Mouse (Mus musculus): ENCODE results near the gene Srsf7.

Srsf7 gene

DNA sequence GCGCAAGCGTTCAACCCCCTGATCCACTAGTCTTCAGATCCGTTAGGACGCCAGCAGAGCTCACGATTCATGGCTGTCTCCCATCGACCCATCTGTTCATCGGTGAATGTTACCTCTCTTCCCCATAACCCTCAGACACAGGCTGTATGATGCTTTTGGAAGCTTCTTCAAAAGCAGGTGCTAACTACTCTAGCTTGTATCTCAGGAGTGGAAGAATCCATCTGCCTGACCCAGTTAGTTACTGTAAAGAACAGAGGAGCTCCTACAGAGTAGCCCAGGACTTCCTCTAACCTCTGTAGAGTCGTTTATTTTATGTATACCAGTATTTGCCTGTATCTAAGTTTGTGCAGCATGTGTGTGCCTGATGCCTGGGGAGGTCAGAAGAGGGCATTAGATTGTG is 50.2 kb downstream of the Srsf7 start:
- DNase-seq (ENCODE audit: low spot score in 2 of 2): no peak

DNA sequence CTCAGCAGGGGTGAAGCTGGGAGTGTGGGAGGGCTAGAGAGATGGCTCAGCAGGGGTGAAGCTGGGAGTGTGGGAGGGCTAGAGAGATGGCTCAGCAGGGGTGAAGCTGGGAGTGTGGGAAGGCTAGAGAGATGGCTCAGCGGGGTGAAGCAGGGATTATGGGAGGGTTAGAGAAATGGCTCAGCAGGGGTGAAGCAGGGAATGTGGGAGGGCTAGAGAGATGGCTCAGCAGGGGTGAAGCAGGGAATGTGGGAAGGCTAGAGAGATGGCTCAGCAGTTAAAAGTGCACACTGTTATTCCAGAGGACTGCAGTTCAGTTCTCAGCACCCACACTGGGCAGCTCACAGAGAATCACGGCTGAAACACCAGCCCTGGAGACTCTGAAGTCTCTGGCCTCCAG is 53.5 kb downstream of the Srsf7 start:
- DNase-seq (ENCODE audit: low spot score in 2 of 2): no peak

DNA sequence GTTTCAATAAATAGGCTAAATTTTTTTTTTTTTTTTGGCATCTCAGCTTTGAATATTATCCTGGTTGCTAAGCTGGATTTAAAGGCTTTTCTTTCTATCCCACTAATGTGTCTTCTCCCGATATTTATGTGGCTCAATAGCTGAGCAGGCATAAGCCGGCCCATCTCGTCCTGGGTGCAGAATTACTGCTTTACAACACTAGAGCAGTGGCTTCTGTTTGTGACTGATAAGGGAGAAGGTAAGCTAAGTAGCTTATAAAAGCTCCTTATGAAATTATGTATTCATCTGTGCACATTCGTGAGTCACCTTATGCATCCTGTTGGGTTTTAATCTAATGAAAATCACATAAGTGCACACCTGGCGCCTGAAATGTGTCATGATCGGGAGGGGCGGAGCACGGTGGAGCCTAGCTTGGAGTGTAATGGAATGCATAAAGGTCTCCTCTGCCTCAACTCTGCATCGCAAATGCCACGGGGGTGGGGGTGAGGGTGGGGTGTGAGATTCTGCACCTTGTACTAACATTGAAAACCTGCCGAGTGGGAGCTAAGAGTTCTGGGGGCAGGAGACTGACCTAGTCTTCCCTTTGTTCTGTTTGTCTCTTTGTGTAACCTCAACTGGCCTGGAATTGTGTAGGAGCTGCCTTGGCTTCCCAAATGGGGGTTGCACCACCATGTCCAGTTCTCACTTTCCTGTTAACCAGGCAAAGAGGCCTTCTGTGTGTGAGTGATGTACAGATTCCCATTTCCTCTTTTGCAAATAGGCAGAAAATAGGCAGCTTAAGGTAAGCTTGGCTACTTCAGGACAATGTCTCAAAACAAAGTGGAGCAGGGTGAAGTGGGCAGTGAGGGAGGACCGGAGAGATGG is 54.1 kb downstream of the Srsf7 start:
- no peak for DNase-seq (ENCODE audit: low spot score in 2 of 2)

DNA sequence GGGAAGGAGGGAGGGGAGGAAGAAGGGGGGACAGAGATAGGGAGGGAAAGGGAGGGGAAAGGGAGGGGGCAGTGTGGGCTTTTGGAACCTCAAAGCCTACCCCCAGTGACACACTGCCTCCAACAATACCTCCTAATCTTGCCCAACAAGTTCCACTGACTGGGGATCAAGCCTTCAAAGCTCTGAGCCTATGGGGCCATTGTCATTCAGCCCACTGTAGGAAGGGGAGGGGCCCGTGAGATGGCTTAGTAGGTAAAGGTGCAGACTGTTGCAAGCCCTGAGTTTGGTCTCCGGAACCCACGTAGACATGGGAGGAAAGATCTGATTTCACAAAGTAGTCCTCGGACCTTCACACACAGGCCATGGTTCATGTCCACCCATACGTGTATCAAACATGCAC is 55.8 kb downstream of the Srsf7 start:
- DNase-seq (ENCODE audit: low spot score in 2 of 2): no peak
